Mouse (Mus musculus) cerebellum, postnatal 36 days (tissue): ENCODE data around the gene Tmed3.

Source experiments
- DNase-seq, 2 experiments: peaks; one replicate each; pipeline ENCODE4 v3.0.0; 2021 to 2022; ENCODE audit warnings: mixed read lengths in 2 of 2

The Tmed3 gene

GRCm38 (mm10) chr9:89704265-89705196 lies at the start of gene Tmed3:
Gene Tmed3, minus strand, starts transcription at chr9:89705068.
- peak; percentile 83 to 85 for DNase-seq

- no peak for DNase-seq
Measured at GRCm38 (mm10) chr9:89740041-89740440, 35.2 kb upstream of the Tmed3 start.

- DNase-seq = no peak
Measured at GRCm38 (mm10) chr9:89738295-89738694, 33.4 kb upstream of the Tmed3 start, which contains the start of gene Ankrd34c. Gene Ankrd34c, minus strand, starts transcription at chr9:89738475.

GRCm38 (mm10) chr9:89737888-89738287 lies 33.0 kb upstream of the Tmed3 start:
- DNase-seq = no peak

GRCm38 (mm10) chr9:89736932-89737705 lies 32.3 kb upstream of the Tmed3 start:
- DNase-seq = no peak

GRCm38 (mm10) chr9:89706906-89707305 lies 2.0 kb upstream of the Tmed3 start:
- DNase-seq = no peak

GRCm38 (mm10) chr9:89705197-89705533 lies 297 bp upstream of the Tmed3 start:
- no peak for DNase-seq

GRCm38 (mm10) chr9:89700910-89701457 lies 3.9 kb downstream of the Tmed3 start:
- no peak for DNase-seq

GRCm38 (mm10) chr9:89695143-89695542 lies 9.7 kb downstream of the Tmed3 start:
- DNase-seq = no peak

- no peak for DNase-seq
Measured at GRCm38 (mm10) chr9:89693670-89694069, 11.2 kb downstream of the Tmed3 start.

- DNase-seq = no peak
Measured at GRCm38 (mm10) chr9:89689179-89689578, 15.7 kb downstream of the Tmed3 start.

- DNase-seq = no peak
Measured at GRCm38 (mm10) chr9:89687503-89688226, 17.2 kb downstream of the Tmed3 start.

- no peak for DNase-seq
Measured at GRCm38 (mm10) chr9:89686262-89686661, 18.6 kb downstream of the Tmed3 start.

- DNase-seq = peak; percentile 5 to 15
Measured at GRCm38 (mm10) chr9:89678974-89679373, 25.9 kb downstream of the Tmed3 start.

- peak; percentile 76 to 84 for DNase-seq
Measured at GRCm38 (mm10) chr9:89674014-89674618, 30.8 kb downstream of the Tmed3 start.

- DNase-seq = no peak
Measured at GRCm38 (mm10) chr9:89673402-89673801, 31.5 kb downstream of the Tmed3 start.

- DNase-seq = no peak
Measured at GRCm38 (mm10) chr9:89669878-89670277, 35.0 kb downstream of the Tmed3 start.

- DNase-seq = no peak
Measured at GRCm38 (mm10) chr9:89667306-89667942, 37.4 kb downstream of the Tmed3 start.

GRCm38 (mm10) chr9:89650913-89651312 lies 54.0 kb downstream of the Tmed3 start:
- no peak for DNase-seq
